Mouse (Mus musculus): ENCODE results near the gene Tmem223.

- TF ChIP-seq CTCF (conservative IDR thresholded peaks at IDR 0.05; ENCODE audit: insufficient read depth, insufficient read length, low read depth, low read length) (no peak), POLR2A (IDR thresholded peaks at IDR 0.05; ENCODE audit: low read depth, low read length) (no peak)
Measured at GRCm38 (mm10) chr19:8742176-8742575, 28.6 kb upstream of the Tmem223 start.

Data from kidney, adult 2 months (tissue).